Mouse (Mus musculus): Measurements from ENCODE around the gene Slc13a5.

- TF ChIP-seq GATA1 (IDR thresholded peaks at IDR 0.05; ENCODE audit: borderline replicate concordance, low read length) (no peak), FLI1 (IDR thresholded peaks at IDR 0.05; ENCODE audit: low read length) (no peak)
These were observed 38.5 kb downstream of the Slc13a5 start for GRCm38 (mm10) chr11:72228513-72228912.

Measured in megakaryocyte, embryonic 14.5 days (primary cell).